Mouse (Mus musculus) adrenal gland, adult 8-10 months (tissue): Measurements from ENCODE around the gene Cd47. TPM values are rescaled to one million over a fixed set of nuclear protein-coding genes. Genes with fewer than 3 reads are reported as not detected.

Experiments
- DNase-seq: peaks from one replicate; pipeline ENCODE4 v3.0.0; 2022
- total RNA-seq, 4 experiments: library from RNA; stranded (reverse); gene quantifications; 2 replicates each; pipeline ENCODE4 v1.2.4; 2022

Gene Cd47
- total RNA-seq, 4 experiments from 2014 or later = 124 to 201 (median 165) TPM

DNA sequence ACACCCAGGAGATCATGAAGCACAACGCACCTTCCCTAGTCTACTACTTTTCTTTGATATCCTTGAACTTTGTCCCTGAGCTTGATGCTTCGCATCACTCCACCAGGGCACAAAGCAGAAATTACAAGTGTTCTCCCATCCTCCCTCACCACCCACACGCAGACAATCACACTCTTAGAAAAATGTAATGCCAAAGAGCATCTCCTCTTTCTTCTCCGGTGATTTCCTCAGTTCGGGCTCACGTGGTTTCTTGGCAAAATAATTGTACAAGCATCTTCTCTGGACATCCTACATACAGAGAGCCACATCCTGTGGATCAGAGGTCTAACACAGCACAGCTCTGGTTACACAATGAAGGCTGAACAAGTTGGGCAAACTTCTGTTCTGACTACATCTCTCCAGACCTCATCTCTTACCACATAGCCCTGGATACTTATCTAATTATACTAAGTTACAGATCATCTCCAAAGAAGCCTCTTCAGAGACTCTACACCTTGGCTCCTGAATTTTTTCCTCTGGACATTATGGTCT is 36.4 kb downstream of the Cd47 start:
- no peak for DNase-seq

DNA sequence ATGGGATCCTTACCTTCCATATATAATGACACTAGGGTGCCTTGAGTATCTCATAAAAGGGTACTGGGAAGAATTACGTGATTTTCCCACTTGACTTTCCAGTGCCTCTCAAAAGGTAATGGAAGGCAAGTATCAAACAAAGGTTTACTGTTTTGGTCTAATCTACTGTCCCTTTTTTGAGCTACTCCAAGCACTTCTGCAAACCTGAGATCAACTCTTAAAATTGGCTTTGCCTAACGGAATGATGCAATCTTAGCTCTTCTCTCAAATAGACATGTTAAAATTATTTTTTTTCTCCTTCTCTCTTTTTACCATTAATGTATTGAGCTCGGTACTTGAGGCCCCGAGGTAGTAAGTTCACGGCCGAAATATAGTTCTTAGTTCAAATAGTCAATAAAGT is 38.6 kb downstream of the Cd47 start:
- DNase-seq = no peak

DNA sequence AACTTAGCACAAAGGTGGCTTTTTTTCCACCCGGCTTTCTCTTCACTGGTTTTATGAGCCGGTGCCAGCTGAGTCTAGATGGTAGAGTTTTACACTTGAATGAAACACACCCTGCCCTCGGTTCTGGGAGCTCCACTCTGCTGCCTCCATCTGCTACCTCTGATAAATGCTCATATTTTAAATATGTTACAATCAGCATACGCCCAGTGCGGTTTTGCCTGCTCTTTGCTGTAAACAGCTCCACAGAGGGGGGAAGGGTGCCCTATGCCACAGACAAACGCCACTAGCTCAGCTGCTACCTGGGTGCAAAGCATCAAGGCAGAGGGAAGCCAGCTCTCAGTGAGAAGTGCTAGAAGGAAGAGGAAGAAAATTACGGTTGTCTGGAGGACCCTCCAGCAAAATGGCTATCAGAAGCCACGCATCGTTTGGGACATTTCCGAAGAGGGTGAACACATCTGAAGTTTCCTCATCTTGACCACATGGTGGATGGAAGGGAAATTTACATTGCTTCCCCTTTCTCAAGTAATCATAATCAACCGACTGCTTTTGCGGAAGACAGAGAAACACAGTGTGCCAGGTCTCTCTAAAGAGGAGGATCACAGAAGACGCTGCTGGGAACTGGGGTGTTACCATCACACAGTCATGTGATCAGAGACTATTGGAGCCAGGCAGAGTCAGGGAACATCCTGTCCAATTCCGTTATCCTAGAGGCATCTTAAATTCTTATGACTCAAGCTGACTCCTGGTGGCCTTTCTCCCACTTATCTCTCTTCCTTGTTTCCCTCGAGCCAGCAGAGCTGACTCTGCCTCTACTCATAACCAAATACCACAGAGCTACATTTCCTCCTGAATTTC is 39.6 kb downstream of the Cd47 start:
- no peak for DNase-seq

DNA sequence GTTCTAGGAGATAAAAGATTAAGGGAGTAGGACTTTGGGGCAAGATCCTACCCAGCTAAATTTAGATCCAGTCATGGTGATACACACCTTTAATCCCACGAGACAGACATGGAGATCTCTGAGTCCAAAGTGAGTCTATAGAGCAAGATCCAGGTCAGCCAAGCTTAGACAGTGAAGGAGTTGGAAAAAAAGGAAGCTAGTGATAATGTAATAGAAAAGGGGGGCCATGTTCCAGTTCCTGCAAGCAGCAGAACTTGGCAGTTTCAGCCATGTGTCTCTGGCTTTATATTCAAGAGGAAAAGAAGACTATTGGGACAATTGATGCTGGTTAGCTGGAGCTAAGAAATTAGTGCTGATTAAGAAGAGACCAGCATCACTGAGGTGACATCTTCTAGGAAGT is 43.4 kb downstream of the Cd47 start:
- DNase-seq = no peak

DNA sequence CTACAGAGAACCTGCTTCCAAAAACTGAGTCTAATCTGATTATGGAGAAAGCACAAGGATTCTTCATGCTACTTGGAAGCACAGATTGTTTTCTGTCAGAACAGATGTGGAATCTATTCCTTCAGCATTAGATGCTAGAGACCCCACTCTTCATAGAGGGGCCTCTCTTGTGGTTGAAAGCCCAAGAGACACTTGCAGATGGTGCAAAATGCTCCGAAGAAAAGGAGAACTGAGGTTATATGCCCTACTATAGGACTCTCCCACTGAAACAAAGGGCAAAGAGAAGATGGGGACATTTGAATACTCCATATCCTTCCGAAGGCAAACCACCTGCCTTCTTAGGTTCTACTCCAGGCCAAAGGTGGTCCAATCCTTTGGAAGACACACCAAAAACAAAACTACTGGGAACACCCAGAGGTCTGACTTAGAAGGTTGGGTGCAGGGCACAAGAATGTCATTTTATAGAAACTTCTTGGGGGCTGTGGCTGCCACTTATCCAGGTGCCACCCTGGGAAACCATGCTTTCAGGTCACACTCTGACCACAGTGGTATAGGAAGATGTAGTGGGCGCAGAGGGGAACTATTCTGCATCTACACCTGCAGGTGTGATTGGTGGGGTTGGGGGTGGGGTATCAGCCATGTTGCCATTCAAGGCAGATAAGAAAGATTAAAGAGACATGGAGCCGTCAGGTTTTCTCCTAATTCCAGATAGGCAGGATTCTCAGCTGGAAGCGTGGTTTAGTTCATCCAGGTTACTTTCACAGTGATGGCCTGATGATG is 47.1 kb downstream of the Cd47 start:
- no peak for DNase-seq

DNA sequence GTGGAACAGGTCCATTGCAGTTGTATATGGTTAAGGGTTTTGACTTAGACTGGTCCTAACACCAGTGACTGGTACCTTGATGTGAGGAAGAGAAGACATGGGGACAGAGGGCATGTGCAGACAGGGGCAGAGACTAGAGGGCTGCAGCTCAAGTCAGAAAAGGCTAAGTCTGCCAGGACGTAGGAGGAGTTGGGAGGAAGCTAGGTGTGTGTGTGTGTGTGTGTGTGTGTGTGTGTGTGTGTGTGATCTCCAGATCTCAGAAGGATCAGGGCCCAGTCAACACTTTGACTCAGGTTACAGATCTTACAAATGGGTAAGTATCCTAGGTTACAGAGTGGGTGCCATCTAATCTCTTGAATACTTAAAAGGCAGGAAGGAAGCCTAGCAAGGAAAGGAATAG is 48.3 kb downstream of the Cd47 start:
- no peak for DNase-seq

DNA sequence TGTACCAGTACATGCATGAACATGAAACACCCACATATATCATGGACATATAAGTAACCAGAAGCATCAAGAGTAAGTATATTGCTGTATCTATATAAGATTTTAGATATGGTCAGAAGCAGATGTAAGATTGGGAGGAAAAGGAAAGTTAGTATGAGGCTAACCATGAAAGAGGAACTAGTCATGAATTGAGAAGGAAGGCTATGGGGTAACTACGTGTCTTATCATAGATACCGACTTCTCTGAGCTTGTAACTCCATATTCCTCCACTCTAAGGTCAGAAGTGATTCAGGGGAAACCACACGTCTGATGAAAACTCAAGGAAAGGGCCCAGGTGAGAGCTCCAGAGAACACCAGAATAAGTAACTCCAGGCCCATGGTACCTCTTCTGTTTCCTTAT is 52.6 kb downstream of the Cd47 start:
- DNase-seq = no peak

DNA sequence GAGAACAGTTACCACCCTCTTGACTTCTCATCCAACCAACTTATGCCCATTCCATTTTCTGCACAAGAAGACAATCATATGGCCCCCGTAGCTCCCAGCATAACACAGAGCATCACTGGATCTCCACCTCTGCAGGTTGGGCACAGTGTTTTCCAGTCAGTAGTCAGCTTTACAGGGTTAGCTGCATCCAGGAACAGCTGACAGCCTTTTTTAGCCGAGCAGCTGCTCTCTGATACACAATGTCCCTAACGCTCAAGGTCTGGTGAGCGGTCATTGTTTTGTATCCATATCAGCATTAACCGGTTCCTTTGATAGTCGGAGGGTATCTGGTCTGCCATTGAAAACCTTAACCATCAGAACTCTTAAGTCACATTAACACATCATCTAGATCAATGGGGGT is 53.3 kb downstream of the Cd47 start:
- no peak for DNase-seq

DNA sequence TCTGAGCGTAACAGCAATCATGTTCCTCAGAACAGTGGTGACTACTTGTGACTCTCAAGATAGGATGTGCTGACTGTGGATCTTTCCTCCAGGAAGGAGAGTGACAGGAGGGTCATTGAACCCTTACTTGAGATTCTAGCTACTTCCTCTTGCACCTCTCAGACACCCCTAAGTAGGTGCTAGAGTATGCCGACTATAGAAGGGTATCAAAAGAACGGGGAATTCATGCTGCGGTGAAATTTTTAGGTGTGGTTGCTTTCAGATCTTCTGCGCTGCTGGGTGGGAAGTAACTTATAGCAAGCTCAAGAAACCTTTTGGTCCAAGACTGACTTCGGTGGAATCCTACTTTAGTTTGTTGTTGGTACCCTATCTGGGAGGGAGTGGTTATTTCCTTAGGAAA is 53.9 kb downstream of the Cd47 start:
- DNase-seq = no peak

DNA sequence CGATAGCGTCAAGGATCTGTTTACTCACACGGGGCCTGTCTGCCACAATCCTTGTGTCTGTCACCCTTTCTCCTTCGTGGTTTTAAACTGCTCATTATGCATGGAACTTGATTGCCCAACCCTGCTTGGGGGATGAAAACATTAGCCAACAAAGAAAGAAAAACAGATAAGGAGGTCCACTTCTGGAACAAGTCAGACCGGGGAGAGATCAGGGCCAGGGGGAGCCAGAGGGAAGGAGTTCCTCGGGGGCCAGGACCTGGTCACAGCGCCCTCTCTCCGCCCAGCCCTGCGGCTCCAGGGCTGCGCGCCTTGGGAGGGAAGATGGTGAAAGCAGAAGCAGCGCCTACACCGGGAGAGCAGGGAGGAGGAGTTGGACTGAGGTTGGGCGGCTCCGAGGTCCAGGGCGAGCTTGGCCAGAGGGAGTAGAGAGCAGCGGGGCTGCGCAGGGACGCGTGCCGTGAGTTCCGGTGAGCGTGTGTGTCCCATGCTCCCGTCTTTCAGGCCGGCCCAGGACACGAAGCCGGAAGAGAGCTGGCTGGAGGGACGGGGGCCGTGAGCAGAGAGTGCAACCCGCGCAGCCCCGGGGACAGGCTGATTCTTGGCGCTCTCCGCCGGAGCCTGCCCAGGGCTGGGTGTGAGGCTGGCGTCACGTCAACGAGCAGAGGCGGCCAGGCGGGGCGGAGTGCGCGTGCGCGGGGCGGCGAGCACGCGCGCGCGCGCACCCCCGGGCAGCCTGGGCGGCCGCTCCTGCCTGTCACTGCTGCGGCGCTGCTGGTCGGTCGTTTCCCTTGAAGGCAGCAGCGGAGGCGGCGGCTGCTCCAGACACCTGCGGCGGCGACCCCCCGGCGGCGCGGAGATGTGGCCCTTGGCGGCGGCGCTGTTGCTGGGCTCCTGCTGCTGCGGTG is 54.9 kb downstream of the Cd47 start:
- peak; percentile 91 for DNase-seq

DNA sequence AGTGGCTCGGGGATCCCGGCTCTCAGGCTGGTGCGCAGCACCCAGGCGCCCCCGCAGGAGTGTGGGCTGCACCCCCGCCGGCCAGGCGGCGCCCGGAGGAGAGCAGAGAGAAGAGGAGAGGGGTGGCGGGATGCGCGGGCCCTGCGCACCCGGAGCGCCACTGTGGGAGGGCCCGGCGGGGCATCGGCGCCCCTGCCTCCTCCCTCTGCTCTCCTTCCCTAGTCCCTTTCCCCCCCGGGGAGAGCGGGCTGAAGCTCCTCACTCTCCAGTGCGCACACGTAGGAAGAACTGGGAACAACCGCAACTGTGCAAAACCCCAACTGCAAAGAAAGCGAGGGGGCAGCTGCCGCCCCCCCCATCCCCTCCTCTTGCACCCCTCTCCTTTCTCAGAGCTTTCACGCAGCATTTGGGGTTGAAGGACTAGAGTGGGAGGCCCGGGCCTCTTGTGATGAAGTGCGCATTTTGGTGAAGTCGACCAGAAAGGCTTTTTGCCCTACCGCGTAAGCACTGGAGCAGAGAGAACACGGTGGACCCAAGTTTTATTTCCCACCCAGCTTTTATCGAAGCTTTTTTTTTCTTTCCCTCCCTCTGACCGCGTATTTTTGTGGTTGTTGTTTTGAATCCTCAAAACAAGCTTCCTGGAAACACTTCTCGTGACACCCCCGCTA is 55.6 kb downstream of the Cd47 start:
- DNase-seq = no peak

DNA sequence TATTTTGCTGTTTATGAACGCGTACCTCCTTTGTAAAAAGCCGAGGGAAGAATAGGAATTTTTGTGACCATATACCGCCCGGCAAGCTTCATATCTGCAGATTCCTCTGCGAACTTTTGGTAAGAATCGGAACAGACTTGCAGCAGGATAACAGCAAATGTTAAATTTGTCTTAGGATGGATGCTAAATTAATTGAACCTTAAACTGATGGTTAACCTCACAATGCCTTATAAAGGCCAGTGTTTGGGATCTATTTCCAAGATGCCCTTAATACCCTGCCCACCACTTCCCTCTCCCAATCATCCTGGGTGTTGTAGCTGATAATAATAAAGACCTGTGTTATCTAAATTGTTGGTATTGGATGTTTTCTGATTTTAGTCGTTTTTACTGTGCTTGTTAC is 56.3 kb downstream of the Cd47 start:
- no peak for DNase-seq

DNA sequence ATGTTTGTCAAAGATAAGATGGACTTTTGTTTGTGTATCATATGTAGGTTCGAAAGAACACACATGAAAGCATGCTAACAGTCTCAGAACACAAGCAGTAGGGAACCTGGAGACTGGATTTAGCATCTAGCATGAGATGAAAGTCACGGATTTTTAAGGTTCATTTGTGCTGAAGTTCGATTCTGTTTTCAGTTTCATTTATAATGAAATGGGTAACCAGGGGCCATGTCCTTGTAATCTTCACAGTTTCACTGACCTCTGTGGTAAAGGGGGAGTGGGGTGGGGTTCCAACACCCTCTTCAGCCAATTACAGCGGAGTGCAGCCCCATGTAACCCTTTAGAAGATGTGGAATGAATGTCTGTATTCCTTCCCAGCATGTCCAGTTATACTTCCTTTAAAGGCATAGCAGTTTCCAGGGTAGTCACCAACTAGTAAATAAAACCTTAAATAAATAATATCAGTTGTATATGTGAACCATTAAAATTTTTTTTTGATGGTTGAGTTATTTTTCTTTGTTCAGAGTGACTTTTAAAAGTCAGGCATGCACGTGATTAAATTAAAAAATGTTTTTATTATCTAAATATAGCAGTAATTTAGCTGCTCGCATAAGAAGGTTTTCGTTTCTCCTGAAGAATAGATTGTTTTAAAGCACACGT is 57.3 kb downstream of the Cd47 start:
- DNase-seq = no peak

DNA sequence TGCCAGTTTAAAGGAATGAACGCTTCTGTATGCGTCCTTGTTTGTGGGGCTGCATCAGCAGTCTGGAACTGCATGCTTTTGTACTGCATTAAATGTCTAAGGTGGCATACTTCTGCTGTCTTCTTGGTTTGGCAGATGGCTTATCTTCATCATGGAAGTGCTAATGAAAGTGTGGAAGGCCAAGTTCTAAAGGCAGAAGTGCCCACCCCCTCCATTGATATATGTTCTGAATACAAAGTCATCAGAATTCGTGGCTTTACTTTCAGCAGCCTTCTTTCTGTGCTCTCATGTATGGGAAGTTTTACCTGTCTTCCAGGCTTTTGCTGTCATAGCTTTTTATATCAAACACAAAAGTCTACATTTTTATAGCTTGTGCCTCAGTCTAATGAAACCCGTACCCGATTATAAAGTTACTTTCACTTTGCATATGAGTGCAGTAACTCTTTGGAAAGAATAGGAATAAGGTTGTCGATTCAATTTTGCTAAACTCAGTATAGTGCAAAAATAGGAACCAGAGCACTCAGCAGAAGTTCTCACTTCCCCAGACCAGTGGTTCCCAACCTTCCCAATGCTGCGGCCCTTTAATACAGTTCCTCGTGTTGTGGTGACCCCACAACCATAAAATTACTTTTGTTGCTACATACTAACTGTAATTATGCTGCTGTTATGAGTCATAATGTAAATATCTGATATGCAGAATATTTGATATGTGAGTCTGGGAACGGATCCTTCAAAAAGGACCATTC is 58.0 kb downstream of the Cd47 start:
- no peak for DNase-seq

DNA sequence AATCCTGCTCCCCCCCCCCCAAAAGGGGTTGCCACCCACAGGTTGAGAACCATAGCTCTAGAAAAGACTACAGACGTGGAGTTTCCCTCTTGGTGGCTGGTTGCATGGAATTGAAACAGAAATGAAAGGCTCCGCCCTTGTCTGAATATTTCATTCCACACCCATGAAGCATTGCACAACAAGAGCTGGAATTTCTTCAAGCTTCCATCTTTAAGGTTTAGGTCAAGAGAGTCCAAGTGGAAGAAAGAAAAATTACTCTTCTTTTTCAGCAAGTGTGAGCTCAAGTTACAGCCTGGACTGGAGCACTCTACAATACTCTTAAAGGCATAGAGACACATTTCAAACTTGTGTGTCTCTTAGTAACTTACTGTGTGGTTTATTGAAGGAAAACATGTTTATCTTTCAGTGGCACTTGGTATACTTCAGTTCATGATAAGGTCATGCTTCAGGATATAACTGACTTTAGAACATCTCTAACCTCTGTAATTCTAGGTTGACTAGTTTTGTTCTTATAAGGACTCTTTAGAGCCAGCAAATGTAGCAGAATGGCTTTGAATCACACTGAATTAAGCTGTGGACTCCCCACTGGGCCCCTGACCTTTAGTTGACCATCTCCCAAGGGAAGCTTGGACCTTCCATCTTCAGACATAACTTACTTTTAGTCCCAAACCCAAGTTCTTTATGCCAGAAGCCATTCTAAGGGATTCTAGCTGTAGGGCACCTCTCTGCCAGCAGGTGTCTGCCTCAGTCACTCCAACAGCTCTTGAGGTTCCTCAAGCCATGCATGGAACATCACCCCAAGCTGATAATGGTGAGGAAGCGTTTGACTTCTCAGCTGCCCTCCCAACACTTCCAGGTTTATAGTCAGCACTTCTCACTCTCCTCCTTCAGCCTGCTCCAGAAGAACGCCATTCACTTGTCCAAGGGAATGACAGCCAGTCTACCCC is 58.8 kb downstream of the Cd47 start:
- no peak for DNase-seq

DNA sequence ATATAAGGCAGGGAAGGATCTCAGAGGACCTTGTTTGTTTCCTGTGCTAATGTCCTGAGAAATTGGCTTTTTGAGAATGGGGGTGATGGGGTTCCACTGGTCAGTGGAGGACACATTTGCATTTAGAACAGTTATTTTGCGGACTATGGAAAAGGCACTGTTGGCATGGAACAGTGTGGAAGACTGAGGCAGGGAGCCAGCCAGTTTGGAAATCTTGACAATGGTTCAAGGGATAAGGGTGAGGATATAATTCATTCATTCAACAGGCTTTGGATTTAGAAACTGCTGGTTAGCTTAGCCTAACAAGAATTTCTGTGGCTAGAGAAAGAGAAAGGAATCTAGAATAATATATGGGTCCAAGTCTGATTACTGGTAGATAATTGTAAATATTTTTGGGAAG is 61.7 kb downstream of the Cd47 start:
- DNase-seq = no peak

DNA sequence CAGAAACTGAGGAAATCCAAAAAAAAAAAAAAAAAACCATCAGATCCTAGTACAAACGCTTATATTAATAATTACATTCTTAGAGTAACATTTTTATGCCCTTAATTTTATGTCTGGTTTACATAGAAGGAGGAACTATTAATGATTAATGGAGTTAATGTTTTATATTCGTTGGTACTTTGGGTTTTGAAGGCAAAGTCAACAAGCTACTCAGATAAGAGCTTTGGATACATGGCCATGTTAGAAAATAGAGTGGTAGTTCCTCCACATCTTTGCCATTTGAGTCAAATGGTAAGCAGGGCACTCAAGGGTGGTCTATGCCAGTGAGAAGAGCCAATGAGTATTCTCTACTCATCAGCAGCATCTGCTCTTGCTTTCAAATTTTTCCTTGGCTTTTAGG is 66.3 kb downstream of the Cd47 start:
- DNase-seq = no peak

DNA sequence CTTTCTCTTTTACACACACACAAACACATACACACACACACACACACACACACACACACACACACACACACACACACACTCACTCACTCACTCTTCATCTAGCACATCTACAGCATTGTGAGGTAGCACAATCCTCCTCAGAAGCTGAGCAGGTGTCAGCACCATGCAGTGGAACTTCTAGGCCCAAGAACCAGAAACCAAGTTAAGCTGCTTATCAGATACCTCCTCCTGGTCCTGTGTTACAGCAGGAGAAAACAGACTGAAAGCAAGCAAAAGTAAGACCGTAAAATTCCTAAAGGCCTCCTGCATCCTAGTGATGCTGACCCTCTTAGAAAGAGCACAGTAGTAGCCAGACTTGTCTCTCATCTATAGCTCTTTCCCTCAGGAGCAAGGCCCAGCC is 67.9 kb downstream of the Cd47 start:
- no peak for DNase-seq

DNA sequence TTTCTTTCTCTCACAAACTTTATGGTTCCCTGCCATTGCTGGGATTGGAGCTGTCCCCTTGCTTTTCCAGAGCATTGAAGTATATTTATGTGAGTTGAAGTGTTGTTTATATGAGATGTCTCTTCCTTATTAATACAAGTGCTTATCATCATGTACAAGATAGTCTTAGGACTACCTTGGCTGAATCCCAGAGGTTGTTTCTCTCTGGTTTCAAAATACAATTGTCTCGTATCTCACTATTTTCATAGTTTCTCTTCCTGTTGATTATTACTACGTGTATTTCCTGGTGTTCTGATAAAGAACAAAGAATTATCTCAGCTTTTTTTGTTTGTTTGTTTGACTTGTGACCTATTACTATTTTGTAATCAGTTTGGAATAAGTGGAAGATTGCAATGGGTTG is 73.6 kb downstream of the Cd47 start:
- DNase-seq = no peak

DNA sequence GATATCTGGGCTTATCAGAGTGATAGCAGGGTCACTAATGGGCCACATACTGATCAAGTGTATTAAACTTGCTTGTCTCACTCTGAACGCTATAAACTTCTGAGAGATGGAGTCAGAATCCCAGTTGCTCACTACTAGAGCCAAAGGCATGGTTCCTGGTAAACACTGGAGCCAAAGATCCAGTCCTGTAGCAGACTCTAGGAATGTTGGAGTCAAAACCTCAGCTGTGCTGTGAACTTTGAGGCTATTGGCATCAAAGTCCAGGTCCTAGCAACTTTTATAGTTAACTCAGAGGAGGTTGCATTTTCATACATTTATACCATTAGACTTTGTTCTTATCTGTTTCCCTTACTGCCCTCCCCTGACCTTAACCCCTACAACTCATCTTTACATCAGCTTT is 74.2 kb downstream of the Cd47 start:
- DNase-seq = no peak
